ENCODE assay signal across 23 mouse cellular contexts in the genomic region with DNA sequence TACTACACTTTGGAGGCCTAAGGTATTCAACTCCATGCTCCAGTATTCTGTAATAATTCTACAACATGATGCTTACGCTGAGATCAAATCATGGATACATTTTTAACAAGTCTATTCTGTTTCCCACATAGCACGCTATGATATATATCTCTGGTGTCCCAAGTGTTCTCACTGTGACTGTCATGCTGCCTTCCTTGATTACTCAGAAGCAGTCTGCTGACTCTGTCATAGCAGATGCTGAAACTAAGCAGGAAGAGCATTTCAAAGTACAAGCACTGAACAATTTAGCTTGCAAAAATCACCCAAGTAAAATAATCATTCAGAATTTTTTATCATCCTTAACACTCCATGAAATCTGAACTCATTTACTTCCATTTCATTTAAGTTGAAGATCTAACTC.
"Had no signal": no experiment of that assay in that cellular context is flagged by ENCODE, and none has a peak within 500 bp of the region (broad histone marks: within the 10 kb centered on the region; RNA-seq: fewer than 3 reads in every experiment).

No protein-coding gene starts in this region.

- H3K4me3 ChIP-seq: intestine, embryonic 15.5 days; kidney, embryonic 15.5 days; limb, embryonic 12.5 days; limb, embryonic 15.5 days; midbrain, embryonic 12.5 days; midbrain, embryonic 15.5 days; neural tube, embryonic 13.5 days had no signal

- H3K27me3 ChIP-seq: intestine, embryonic 15.5 days; kidney, embryonic 15.5 days; limb, embryonic 12.5 days; limb, embryonic 15.5 days; midbrain, embryonic 12.5 days; midbrain, embryonic 15.5 days; neural tube, embryonic 13.5 days had no signal

- DNase-seq: kidney, adult 11 months; kidney, adult 8-10 months; kidney, postnatal 10 days; kidney, postnatal 36 days; left cerebral cortex, postnatal 4 days; liver, postnatal 0 days; lung, embryonic 14.5 days; retina, postnatal 1 day; right cerebral cortex, postnatal 14 days; right cerebral cortex, postnatal 4 days; thymus, postnatal 36 days had no signal

- H3K27ac ChIP-seq: intestine, embryonic 15.5 days; kidney, embryonic 15.5 days; limb, embryonic 12.5 days; limb, embryonic 15.5 days; liver, embryonic 14.5 days; macrophage; midbrain, embryonic 12.5 days; midbrain, embryonic 15.5 days; neural tube, embryonic 13.5 days; stomach, postnatal 0 days had no signal

- H3K4me2 ChIP-seq: intestine, embryonic 15.5 days; kidney, embryonic 15.5 days; limb, embryonic 12.5 days; limb, embryonic 15.5 days; liver, embryonic 11.5 days; lung, embryonic 14.5 days; midbrain, embryonic 12.5 days; midbrain, embryonic 15.5 days; neural tube, embryonic 13.5 days had no signal

- H3K4me1 ChIP-seq: intestine, embryonic 15.5 days; kidney, embryonic 15.5 days; limb, embryonic 12.5 days; limb, embryonic 15.5 days; midbrain, embryonic 12.5 days; midbrain, embryonic 15.5 days; neural tube, embryonic 13.5 days had no signal

- H3K9ac ChIP-seq: intestine, embryonic 15.5 days; kidney, embryonic 15.5 days; limb, embryonic 12.5 days; limb, embryonic 15.5 days; liver, embryonic 14.5 days; liver, postnatal 0 days; lung, embryonic 14.5 days; midbrain, embryonic 12.5 days; midbrain, embryonic 15.5 days; neural tube, embryonic 13.5 days had no signal

- ATAC-seq: intestine, embryonic 15.5 days; liver, postnatal 0 days; lung, postnatal 0 days; midbrain, embryonic 15.5 days had no signal

- H3K9me3 ChIP-seq: intestine, embryonic 15.5 days; kidney, embryonic 15.5 days; limb, embryonic 12.5 days; limb, embryonic 15.5 days; midbrain, embryonic 12.5 days; midbrain, embryonic 15.5 days; neural tube, embryonic 13.5 days had no signal

- H3K36me3 ChIP-seq: intestine, embryonic 15.5 days; kidney, embryonic 15.5 days; limb, embryonic 12.5 days; limb, embryonic 15.5 days; midbrain, embryonic 12.5 days; midbrain, embryonic 15.5 days; neural tube, embryonic 13.5 days had no signal
